Mouse (Mus musculus): ENCODE data around the gene C1qtnf9. TPM values are rescaled to one million over a fixed set of nuclear protein-coding genes. Genes with fewer than 3 reads are reported as not detected.
A peak's percentile ranks its signal among the peaks of the same experiment; 100 is the strongest.

Gene C1qtnf9
- polyA plus RNA-seq, 1 experiment from 2014 or later, result not detected

GRCm38 (mm10) chr14:60770594-60770993 is 2.7 kb downstream of the C1qtnf9 start:
- Histone ChIP-seq H3K27ac (ENCODE audit: low read depth, low read length) (no peak overlapping the region), H3K4me1 (ENCODE audit: control insufficient read depth, insufficient read depth, low read length) (no peaks in the 10 kb centered on the region), H3K4me3 (ENCODE audit: low read depth, low read length) (no peak overlapping the region; the same call in 1 of the 2 replicates), H3K27me3 (ENCODE audit: control insufficient read depth, insufficient read depth, low read length) (no peaks in the 10 kb centered on the region), H3K4me2 (ENCODE audit: low read depth, low read length) (no peak overlapping the region), H3K9me3 (ENCODE audit: control insufficient read depth, low read length) (no peaks in the 10 kb centered on the region), H3K36me3 (ENCODE audit: control insufficient read depth, insufficient read depth, low read length) (no peaks in the 10 kb centered on the region), H3K9ac (replicated peaks; ENCODE audit: low read depth, low read length) (no peak overlapping the region)
- WGBS, result 75% methylated on average over 6 of the region's 6 CpGs
- ATAC-seq (ENCODE audit: low read depth), result peak; percentile 39; the same call in 1 of the 2 replicates

GRCm38 (mm10) chr14:60771057-60771456 is 3.1 kb downstream of the C1qtnf9 start:
- no peaks in the 10 kb centered on the region for H3K36me3 ChIP-seq (ENCODE audit: control insufficient read depth, insufficient read depth, low read length)
- H3K4me3 ChIP-seq (ENCODE audit: low read depth, low read length), result peak overlapping the region; percentile 24
- no peaks in the 10 kb centered on the region for H3K27me3 ChIP-seq (ENCODE audit: control insufficient read depth, insufficient read depth, low read length)
- H3K9me3 ChIP-seq (ENCODE audit: control insufficient read depth, low read length), result no peaks in the 10 kb centered on the region
- no peaks in the 10 kb centered on the region for H3K4me1 ChIP-seq (ENCODE audit: control insufficient read depth, insufficient read depth, low read length)
- ATAC-seq (ENCODE audit: low read depth), result peak; percentile 87; the same call in 1 of the 2 replicates
- H3K4me2 ChIP-seq (ENCODE audit: low read depth, low read length), result peak overlapping the region; percentile 39
- H3K9ac ChIP-seq (replicated peaks; ENCODE audit: low read depth, low read length), result no peak overlapping the region
- WGBS, result 6% methylated on average over 8 of the region's 8 CpGs
- H3K27ac ChIP-seq (ENCODE audit: low read depth, low read length), result no peak overlapping the region

- no peaks in the 10 kb centered on the region for H3K4me1 ChIP-seq (ENCODE audit: control insufficient read depth, insufficient read depth, low read length)
- no peak for ATAC-seq (ENCODE audit: low read depth)
- 80% methylated on average over 2 of the region's 2 CpGs for WGBS
Measured at GRCm38 (mm10) chr14:60773476-60773875, 5.5 kb downstream of the C1qtnf9 start.

GRCm38 (mm10) chr14:60776521-60776920 is 8.6 kb downstream of the C1qtnf9 start:
- Histone ChIP-seq H3K9me3 (ENCODE audit: control insufficient read depth, low read length) (no peaks in the 10 kb centered on the region), H3K4me3 (ENCODE audit: low read depth, low read length) (no peak overlapping the region), H3K4me1 (ENCODE audit: control insufficient read depth, insufficient read depth, low read length) (no peaks in the 10 kb centered on the region), H3K27ac (ENCODE audit: low read depth, low read length) (no peak overlapping the region), H3K4me2 (ENCODE audit: low read depth, low read length) (no peak overlapping the region), H3K27me3 (ENCODE audit: control insufficient read depth, insufficient read depth, low read length) (no peaks in the 10 kb centered on the region), H3K9ac (replicated peaks; ENCODE audit: low read depth, low read length) (no peak overlapping the region), H3K36me3 (ENCODE audit: control insufficient read depth, insufficient read depth, low read length) (no peaks in the 10 kb centered on the region)
- no peak for ATAC-seq (ENCODE audit: low read depth)
- 89% methylated on average over 8 of the region's 8 CpGs for WGBS

More at GRCm38 (mm10) chr14:60773476-60773875, 5.5 kb downstream of the C1qtnf9 start:
- H3K27ac ChIP-seq (ENCODE audit: low read depth, low read length), result no peak overlapping the region
- H3K4me3 ChIP-seq (ENCODE audit: low read depth, low read length), result no peak overlapping the region
- H3K4me2 ChIP-seq (ENCODE audit: low read depth, low read length), result no peak overlapping the region
- H3K36me3 ChIP-seq (ENCODE audit: control insufficient read depth, insufficient read depth, low read length), result no peaks in the 10 kb centered on the region
- no peak overlapping the region for H3K9ac ChIP-seq (replicated peaks; ENCODE audit: low read depth, low read length)
- no peaks in the 10 kb centered on the region for H3K27me3 ChIP-seq (ENCODE audit: control insufficient read depth, insufficient read depth, low read length)
- no peaks in the 10 kb centered on the region for H3K9me3 ChIP-seq (ENCODE audit: control insufficient read depth, low read length)

GRCm38 (mm10) chr14:60777485-60777919 is 9.6 kb downstream of the C1qtnf9 start:
- no peak overlapping the region for H3K4me3 ChIP-seq (ENCODE audit: low read depth, low read length)
- H3K27ac ChIP-seq (ENCODE audit: low read depth, low read length), result no peak overlapping the region
- no peaks in the 10 kb centered on the region for H3K4me1 ChIP-seq (ENCODE audit: control insufficient read depth, insufficient read depth, low read length)
- H3K9ac ChIP-seq (replicated peaks; ENCODE audit: low read depth, low read length), result no peak overlapping the region
- 90% methylated on average over 5 of the region's 5 CpGs for WGBS
- no peaks in the 10 kb centered on the region for H3K9me3 ChIP-seq (ENCODE audit: control insufficient read depth, low read length)
- ATAC-seq (ENCODE audit: low read depth), result no peak
- H3K27me3 ChIP-seq (ENCODE audit: control insufficient read depth, insufficient read depth, low read length), result no peaks in the 10 kb centered on the region
- H3K36me3 ChIP-seq (ENCODE audit: control insufficient read depth, insufficient read depth, low read length), result no peaks in the 10 kb centered on the region
- H3K4me2 ChIP-seq (ENCODE audit: low read depth, low read length), result no peak overlapping the region

- Histone ChIP-seq H3K36me3 (ENCODE audit: control insufficient read depth, insufficient read depth, low read length) (no peaks in the 10 kb centered on the region), H3K27ac (ENCODE audit: low read depth, low read length) (no peak overlapping the region), H3K27me3 (ENCODE audit: control insufficient read depth, insufficient read depth, low read length) (no peaks in the 10 kb centered on the region), H3K9me3 (ENCODE audit: control insufficient read depth, low read length) (no peaks in the 10 kb centered on the region), H3K4me3 (ENCODE audit: low read depth, low read length) (no peak overlapping the region), H3K4me1 (ENCODE audit: control insufficient read depth, insufficient read depth, low read length) (no peaks in the 10 kb centered on the region), H3K9ac (replicated peaks; ENCODE audit: low read depth, low read length) (no peak overlapping the region), H3K4me2 (ENCODE audit: low read depth, low read length) (no peak overlapping the region)
- 91% methylated on average over 7 of the region's 7 CpGs for WGBS
- no peak for ATAC-seq (ENCODE audit: low read depth)
Measured at GRCm38 (mm10) chr14:60779198-60779597, 11.3 kb downstream of the C1qtnf9 start.

- H3K9ac ChIP-seq (replicated peaks; ENCODE audit: low read depth, low read length), result no peak overlapping the region
- H3K36me3 ChIP-seq (ENCODE audit: control insufficient read depth, insufficient read depth, low read length), result no peaks in the 10 kb centered on the region
- no peaks in the 10 kb centered on the region for H3K27me3 ChIP-seq (ENCODE audit: control insufficient read depth, insufficient read depth, low read length)
- peaks cover 5% of the 10 kb centered on the region for H3K4me1 ChIP-seq (ENCODE audit: control insufficient read depth, insufficient read depth, low read length)
- H3K27ac ChIP-seq (ENCODE audit: low read depth, low read length), result no peak overlapping the region
- H3K4me2 ChIP-seq (ENCODE audit: low read depth, low read length), result no peak overlapping the region
- no peak overlapping the region for H3K4me3 ChIP-seq (ENCODE audit: low read depth, low read length)
- no peaks in the 10 kb centered on the region for H3K9me3 ChIP-seq (ENCODE audit: control insufficient read depth, low read length)
- WGBS, result 55% methylated on average over 7 of the region's 7 CpGs
- no peak for ATAC-seq (ENCODE audit: low read depth)
Measured at GRCm38 (mm10) chr14:60782121-60782656, 14.3 kb downstream of the C1qtnf9 start.

GRCm38 (mm10) chr14:60783196-60783595 is 15.3 kb downstream of the C1qtnf9 start:
- Histone ChIP-seq H3K4me2 (ENCODE audit: low read depth, low read length) (no peak overlapping the region), H3K4me3 (ENCODE audit: low read depth, low read length) (no peak overlapping the region), H3K9me3 (ENCODE audit: control insufficient read depth, low read length) (no peaks in the 10 kb centered on the region), H3K27ac (ENCODE audit: low read depth, low read length) (no peak overlapping the region), H3K27me3 (ENCODE audit: control insufficient read depth, insufficient read depth, low read length) (no peaks in the 10 kb centered on the region), H3K36me3 (ENCODE audit: control insufficient read depth, insufficient read depth, low read length) (no peaks in the 10 kb centered on the region), H3K4me1 (ENCODE audit: control insufficient read depth, insufficient read depth, low read length) (peaks cover 5% of the 10 kb centered on the region), H3K9ac (replicated peaks; ENCODE audit: low read depth, low read length) (no peak overlapping the region)
- 55% methylated on average over 8 of the region's 8 CpGs for WGBS
- no peak for ATAC-seq (ENCODE audit: low read depth)

GRCm38 (mm10) chr14:60784427-60785315 is 16.7 kb downstream of the C1qtnf9 start, which contains the start of gene Mipep:
Gene Mipep, plus strand, starts transcription at chr14:60784573.
- ATAC-seq (ENCODE audit: low read depth), result peak; percentile 97
- peak within 1 kb of the TSS; percentile 67 for H3K9ac ChIP-seq (replicated peaks; ENCODE audit: low read depth, low read length)
- H3K27ac ChIP-seq (ENCODE audit: low read depth, low read length), result no peak within 1 kb of the TSS; the same call in 1 of the 2 replicates
- H3K36me3 ChIP-seq (ENCODE audit: control insufficient read depth, insufficient read depth, low read length), result no peaks in the 10 kb centered on the region
- H3K4me3 ChIP-seq (ENCODE audit: low read depth, low read length), result peak within 1 kb of the TSS; percentile 50
- peaks cover 5% of the 10 kb centered on the region for H3K4me1 ChIP-seq (ENCODE audit: control insufficient read depth, insufficient read depth, low read length)
- no peaks in the 10 kb centered on the region for H3K27me3 ChIP-seq (ENCODE audit: control insufficient read depth, insufficient read depth, low read length)
- no peaks in the 10 kb centered on the region for H3K9me3 ChIP-seq (ENCODE audit: control insufficient read depth, low read length)
- peak within 1 kb of the TSS; percentile 84 for H3K4me2 ChIP-seq (ENCODE audit: low read depth, low read length)
- under 1% methylated on average over 61 of the region's 61 CpGs for WGBS
